Mouse (Mus musculus) erythroblast, adult 5-6 weeks (primary cell): ENCODE results near the gene Gm21310. TPM values are rescaled to one million over a fixed set of nuclear protein-coding genes. Genes with fewer than 3 reads are reported as not detected.
"Not testable (repeated sequence)": the region's sequence is repeated elsewhere in the genome, so short reads cannot be mapped to it uniquely, and the experiment has no call there.

Experiments
- ATAC-seq: replicated peaks from 2 replicates; pipeline ENCODE4 v1.8.0; 2016; ENCODE audit warnings: moderate number of reproducible peaks, mild to moderate bottlenecking, moderate TSS enrichment, inconsistent platforms; ENCODE audit not compliant: poor library complexity, low FRiP score, severe bottlenecking
- total RNA-seq, 2 experiments: library from RNA; stranded (forward) in 1 of 2; stranded (reverse) in 1 of 2; fragments of 150-400 nt in 1 of 2; fragments of 200-764, 138-1000 nt in 1 of 2; gene quantifications; 2 replicates each; pipeline versions ENCODE4 v1.2.3 to v1.2.4; 2015 to 2017; ENCODE audit warnings: low replicate concordance in 2 of 2

The Gm21310 gene
- total RNA-seq (2015; ENCODE audit: low replicate concordance) (not detected in 2 replicates), total RNA-seq (2017; ENCODE audit: low replicate concordance) (not detected in 2 replicates)

GRCm38 (mm10) chrY:10147083-10147482 is at the start of gene Gm21310:
Gm21310 (minus strand) TSS chrY:10147183.
- not testable (repeated sequence) for ATAC-seq

Other genes starting within 250 kb of the Gm21310 start
- gene Gm20834, start 177.4 kb upstream of the Gm21310 start, total RNA-seq (2015; ENCODE audit: low replicate concordance), result not detected in 2 replicates
- not detected in 2 replicates for gene Gm20834, start 177.4 kb upstream of the Gm21310 start, total RNA-seq (2017; ENCODE audit: low replicate concordance)